Mouse (Mus musculus) limb, embryonic 10.5 days (tissue): ENCODE measurements around the gene Apol6. TPM values are rescaled to one million over a fixed set of nuclear protein-coding genes. Genes with fewer than 3 reads are reported as not detected.
"Not testable (repeated sequence)": the region's sequence is repeated elsewhere in the genome, so short reads cannot be mapped to it uniquely, and the experiment has no call there.

Experiments
- DNase-seq: peaks from one replicate; pipeline ENCODE4 v3.0.0-alpha.2; 2017; ENCODE audit warnings: low spot score
- H3K27ac ChIP-seq: fragments of 300-500 bp; sonication (generic); 2 replicates; pipeline ENCODE4 v1.5.1; 2016; ENCODE audit warnings: mild to moderate bottlenecking
- H3K27me3 ChIP-seq: fragments of 300-500 bp; sonication (generic); 2 replicates; pipeline ENCODE4 v1.6.1; 2016; ENCODE audit warnings: low read depth, mild to moderate bottlenecking; ENCODE audit not compliant: poor library complexity, severe bottlenecking
- H3K36me3 ChIP-seq: fragments of 300-500 bp; sonication (generic); 2 replicates; pipeline ENCODE4 v1.6.1; 2016; ENCODE audit warnings: mild to moderate bottlenecking, moderate library complexity
- H3K4me1 ChIP-seq: fragments of 300-500 bp; sonication (generic); 2 replicates; pipeline ENCODE4 v1.6.1; 2016
- H3K4me3 ChIP-seq: fragments of 300-500 bp; sonication (generic); 2 replicates; pipeline ENCODE4 v1.5.1; 2016; ENCODE audit warnings: mild to moderate bottlenecking, moderate library complexity
- H3K9me3 ChIP-seq: fragments of 300-500 bp; sonication (generic); replicated peaks from 2 replicates; pipeline ENCODE4 v1.6.1; 2016; ENCODE audit warnings: mild to moderate bottlenecking
- WGBS: fragments of 180-500 bp; shearing (Covaris S2); methylation state at CpG from one replicate; pipeline ENCODE4 v1.1.7; 2016; 5-methylcytosine and 5-hydroxymethylcytosine counted together
- polyA plus RNA-seq: library from polyadenylated mRNA; unstranded; fragments of >200 nt; fragmentation: Nextera tagmentation; extraction: Ambion mirVana; gene quantifications from 2 replicates; pipeline ENCODE4 v1.2.1, GENCODE M21; 2016

Apol6 gene
- polyA plus RNA-seq, 1 experiment from 2014 or later, result not detected

GRCm38 (mm10) chr15:77036989-77037277, 7.6 kb upstream of the Apol6 start:
- Histone ChIP-seq H3K27ac (peak overlapping the region; percentile 86), H3K36me3 (no peaks in the 10 kb centered on the region), H3K9me3 (no peaks in the 10 kb centered on the region), H3K27me3 (no peaks in the 10 kb centered on the region), H3K4me3 (no peak overlapping the region), H3K4me1 (peaks cover 51% of the 10 kb centered on the region)
- WGBS, result 51% methylated on average over 2 of the region's 2 CpGs
- no peak for DNase-seq

DNA sequence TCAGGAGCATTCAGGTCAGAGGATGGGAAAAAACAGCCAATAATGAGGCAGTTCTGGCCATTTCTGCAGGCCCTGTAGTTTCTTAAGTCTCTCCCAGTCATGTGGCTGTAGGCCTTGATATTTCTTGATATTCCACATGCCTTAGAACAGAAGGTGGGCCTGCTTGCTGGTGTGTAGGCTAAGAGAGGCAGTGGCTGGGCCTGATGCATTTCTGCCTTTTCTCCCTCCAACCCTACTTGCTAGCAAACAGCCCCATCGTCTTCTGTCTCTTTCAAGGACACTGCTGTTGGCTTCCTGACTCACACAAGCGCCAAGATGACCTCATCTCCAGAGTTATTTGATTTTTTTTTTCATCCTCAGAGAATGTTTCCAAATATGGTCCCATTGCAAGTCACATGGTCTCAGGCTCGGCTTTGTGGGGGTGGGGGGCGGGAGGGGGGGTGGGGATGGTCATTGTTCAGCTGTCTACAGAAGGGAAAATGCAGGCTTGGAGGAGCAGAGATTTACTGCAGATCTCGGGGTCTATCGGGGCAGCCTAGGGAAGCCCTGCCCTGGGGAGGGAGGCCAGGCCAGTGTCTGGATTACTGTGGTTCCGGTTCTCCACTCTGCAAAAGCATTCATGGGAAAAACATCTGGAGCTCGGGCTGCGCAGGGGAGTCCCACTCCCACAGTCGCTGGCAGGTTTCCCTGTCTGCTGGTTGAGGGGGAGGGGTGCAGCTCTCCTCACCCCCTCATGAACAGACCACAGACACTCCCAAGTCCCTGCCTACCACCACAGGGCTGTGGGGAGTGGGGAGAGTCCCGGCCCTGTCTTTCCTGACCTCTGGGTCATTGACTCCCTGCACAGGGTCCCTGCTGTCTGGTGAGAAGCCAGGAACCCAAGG, 7.0 kb upstream of the Apol6 start:
- H3K4me1 ChIP-seq, result peaks cover 51% of the 10 kb centered on the region

GRCm38 (mm10) chr15:77039211-77039700, 5.3 kb upstream of the Apol6 start:
- peak overlapping the region; percentile 86; the same call in 1 of the 2 replicates for H3K27ac ChIP-seq
- DNase-seq, result no peak
- peaks cover 60% of the 10 kb centered on the region for H3K4me1 ChIP-seq
- no peaks in the 10 kb centered on the region for H3K36me3 ChIP-seq
- H3K9me3 ChIP-seq, result no peaks in the 10 kb centered on the region
- no peak overlapping the region for H3K4me3 ChIP-seq
- 46% methylated on average over 8 of the region's 9 CpGs for WGBS
- no peaks in the 10 kb centered on the region for H3K27me3 ChIP-seq

More for the DNA sequence above, 7.0 kb upstream of the Apol6 start:
- Histone ChIP-seq H3K9me3 (no peaks in the 10 kb centered on the region), H3K36me3 (no peaks in the 10 kb centered on the region), H3K27me3 (no peaks in the 10 kb centered on the region), H3K27ac (peak overlapping the region; percentile 86), H3K4me3 (peak overlapping the region; percentile 9; the same call in 1 of the 2 replicates)
- peak; percentile 61 for DNase-seq
- WGBS, result 47% methylated on average over 11 of the region's 11 CpGs

DNA sequence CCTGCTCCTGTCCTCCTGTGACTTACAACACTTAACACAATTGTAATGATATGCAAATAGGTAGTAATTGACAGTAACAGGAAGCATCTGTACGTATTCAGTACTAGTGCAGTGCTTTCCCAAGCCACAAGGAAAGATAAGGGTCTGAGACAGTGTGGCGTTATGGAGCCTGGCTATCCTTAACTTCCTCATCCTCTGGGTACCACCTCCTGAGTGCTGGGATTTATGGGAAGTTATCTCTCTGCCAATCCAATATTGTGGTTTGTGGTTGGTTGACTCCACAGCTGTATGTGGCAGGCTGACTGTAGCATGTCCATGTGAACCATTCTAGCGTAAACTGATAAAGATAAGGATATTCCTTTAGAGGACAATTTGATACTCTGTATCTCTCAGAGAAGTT, 3.7 kb upstream of the Apol6 start:
- 84% methylated on average over 3 of the region's 3 CpGs for whole genome bisulfite sequencing
- no peak overlapping the region for H3K4me3 ChIP-seq
- no peaks in the 10 kb centered on the region for H3K9me3 ChIP-seq
- H3K4me1 ChIP-seq, result peaks cover 74% of the 10 kb centered on the region
- H3K27me3 ChIP-seq, result no peaks in the 10 kb centered on the region
- no peak overlapping the region for H3K27ac ChIP-seq
- H3K36me3 ChIP-seq, result no peaks in the 10 kb centered on the region
- no peak for DNase-seq

DNA sequence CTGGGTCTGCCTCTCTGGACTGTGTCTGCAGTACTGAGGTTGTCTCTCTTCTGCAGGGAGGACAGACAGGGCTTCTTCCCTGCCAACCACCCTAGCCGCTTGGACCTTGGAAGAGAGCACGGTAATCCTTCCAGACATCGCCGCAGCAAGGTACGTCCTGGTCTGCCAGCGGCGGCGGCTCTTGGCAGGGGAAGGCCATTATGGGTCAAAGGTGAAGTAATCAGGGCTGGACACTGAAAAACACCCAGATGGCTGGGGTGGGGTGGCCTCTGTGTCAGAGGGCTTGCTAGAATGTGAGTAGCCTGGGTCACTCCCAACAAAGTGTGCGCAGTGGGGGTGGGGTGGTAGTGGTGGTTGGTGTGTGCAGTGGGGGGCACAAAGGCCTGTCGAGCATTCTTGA, 1.1 kb downstream of the Apol6 start:
- 30% methylated on average over 10 of the region's 10 CpGs for WGBS
- Histone ChIP-seq H3K4me1 (peaks cover 32% of the 10 kb centered on the region), H3K4me3 (no peak overlapping the region), H3K36me3 (no peaks in the 10 kb centered on the region), H3K27ac (peak overlapping the region; percentile 9; the same call in 1 of the 2 replicates), H3K27me3 (0 out of 2 replicates have a peak, but pooled peaks cover 6% of the 10 kb centered on the region), H3K9me3 (no peaks in the 10 kb centered on the region)
- DNase-seq, result no peak

DNA sequence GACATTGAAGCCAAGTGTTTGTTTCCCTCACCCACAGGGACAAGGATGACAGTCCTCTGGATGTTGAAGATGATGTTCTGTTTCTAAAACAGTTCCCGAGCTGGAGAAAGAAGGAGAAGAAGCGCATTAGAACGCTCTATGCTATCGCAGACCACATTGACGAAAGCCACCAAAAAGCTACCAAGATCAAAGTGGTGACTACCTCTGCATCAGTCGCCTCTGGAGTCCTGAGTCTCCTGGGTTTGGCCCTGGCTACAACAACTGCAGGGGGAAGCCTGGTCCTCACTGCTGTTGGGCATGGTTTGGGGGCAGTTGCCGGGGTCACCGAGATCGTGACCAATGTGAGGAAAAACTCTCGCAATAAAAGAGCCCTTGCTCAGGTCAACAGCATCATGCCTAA, 6.0 kb downstream of the Apol6 start, which contains the start of gene Mb:
TSS of gene Mb (minus strand) at position 101 of the 400 bp plus-strand sequence.
- Histone ChIP-seq H3K4me1 (peaks cover 8% of the 10 kb centered on the region), H3K9me3 (no peaks in the 10 kb centered on the region), H3K36me3 (no peaks in the 10 kb centered on the region), H3K4me3 (no peak within 1 kb of the TSS), H3K27ac (no peak within 1 kb of the TSS), H3K27me3 (0 out of 2 replicates have a peak, but pooled peaks cover 6% of the 10 kb centered on the region)
- WGBS, result 90% methylated on average over 10 of the region's 10 CpGs
- DNase-seq, result no peak

- Histone ChIP-seq H3K27ac (no peak overlapping the region), H3K36me3 (no peaks in the 10 kb centered on the region), H3K4me1 (peaks cover 15% of the 10 kb centered on the region), H3K27me3 (0 out of 2 replicates have a peak, but pooled peaks cover 6% of the 10 kb centered on the region), H3K9me3 (no peaks in the 10 kb centered on the region), H3K4me3 (no peak overlapping the region)
- 41% methylated on average over 1 of the region's 1 CpGs for WGBS
- no peak for DNase-seq
Observed at GRCm38 (mm10) chr15:77052176-77052575, 7.6 kb downstream of the Apol6 start.

DNA sequence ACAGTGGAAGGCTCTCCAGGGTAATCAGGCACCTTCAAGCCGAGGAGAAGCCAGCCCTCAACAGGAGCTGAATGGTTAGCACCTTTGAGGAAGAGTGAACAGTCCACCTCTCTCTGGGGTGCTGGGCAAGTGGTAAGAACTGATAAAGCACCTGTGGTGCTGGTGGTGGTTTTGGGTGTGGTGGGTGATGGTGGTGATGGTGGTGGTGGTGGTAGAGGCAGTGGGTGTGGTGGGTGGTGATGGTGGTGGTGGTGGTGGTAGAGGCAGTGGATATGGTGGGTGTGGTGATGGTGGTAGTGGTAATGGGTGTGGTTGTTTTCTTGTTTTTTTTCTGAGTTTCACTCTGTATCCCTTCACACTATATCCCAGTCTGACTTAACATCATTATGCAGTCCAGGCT, 8.5 kb downstream of the Apol6 start:
- H3K36me3 ChIP-seq, result no peaks in the 10 kb centered on the region
- H3K9me3 ChIP-seq, result no peaks in the 10 kb centered on the region
- no peak overlapping the region for H3K4me3 ChIP-seq
- DNase-seq, result no peak
- peaks cover 15% of the 10 kb centered on the region for H3K4me1 ChIP-seq
- WGBS, result 75% methylated on average over 1 of the region's 1 CpGs
- 0 out of 2 replicates have a peak, but pooled peaks cover 6% of the 10 kb centered on the region for H3K27me3 ChIP-seq
- no peak overlapping the region for H3K27ac ChIP-seq

DNA sequence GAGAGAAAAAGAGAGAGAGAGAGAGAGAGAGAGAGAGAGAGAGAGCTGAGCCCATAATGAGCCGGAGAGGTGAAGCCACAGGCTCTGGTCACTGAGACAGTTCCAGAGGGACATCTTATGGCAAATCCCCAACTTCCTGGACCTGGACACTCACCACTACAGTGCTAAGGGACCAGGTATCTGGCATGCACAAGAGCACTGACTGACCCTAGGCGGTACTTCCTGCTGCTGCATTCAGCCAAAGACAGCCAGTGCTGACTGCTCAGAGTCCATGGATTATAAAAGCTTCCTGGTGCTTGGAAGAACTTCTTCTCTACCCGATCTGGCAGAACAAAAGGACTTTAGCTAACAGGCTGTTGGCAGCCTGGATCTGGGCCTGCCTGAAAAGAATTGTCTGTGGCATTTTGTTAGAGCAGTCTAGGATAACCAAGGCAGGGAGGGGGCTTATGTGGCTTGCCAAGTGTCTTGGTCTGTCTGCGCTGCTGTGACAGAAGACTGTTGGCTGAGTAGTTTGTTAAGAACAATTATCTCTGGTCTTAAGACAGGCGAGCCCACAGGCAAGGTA, 10.2 kb downstream of the Apol6 start:
- 78% methylated on average over 5 of the region's 5 CpGs for WGBS
- no peak overlapping the region for H3K27ac ChIP-seq
- DNase-seq, result no peak

DNA sequence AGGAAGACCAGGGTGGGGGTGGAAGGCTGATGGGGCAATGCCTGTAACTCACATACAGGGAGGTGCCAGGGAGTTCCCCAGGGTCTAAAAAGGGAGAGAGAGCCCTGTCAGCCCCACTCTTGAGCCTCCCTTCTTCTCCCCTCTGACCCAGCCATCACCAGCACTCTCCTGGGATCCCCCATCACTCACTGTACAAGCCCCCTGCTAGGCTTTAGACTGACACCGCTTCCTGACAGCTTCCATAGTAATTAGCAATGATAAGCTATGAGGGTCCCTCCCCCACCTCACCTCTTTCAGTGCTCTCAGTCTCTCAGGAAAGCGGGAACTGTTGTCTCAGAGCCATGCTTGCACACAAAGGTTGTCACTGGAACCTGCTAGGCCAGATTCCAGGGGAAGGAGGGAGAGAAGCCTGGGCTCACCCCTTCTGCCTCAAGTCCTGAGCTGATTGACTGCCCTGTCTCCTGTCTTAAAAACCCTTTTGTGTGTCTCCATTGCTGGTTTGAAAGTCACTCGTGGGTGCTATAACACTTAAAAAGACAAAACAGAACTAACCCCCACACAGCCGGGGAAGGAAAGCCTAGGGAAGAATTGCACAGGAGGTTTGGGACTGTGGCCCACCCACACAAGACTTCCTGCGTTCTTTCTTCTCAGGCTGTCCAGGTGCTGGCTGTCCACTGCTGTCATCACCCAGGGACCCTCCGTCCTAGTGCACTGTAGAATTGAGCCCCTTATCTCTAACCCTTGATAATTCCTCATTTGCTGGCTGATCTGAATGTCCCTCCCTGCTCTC, 11.7 kb downstream of the Apol6 start:
- no peak for DNase-seq
- Histone ChIP-seq H3K4me3 (no peak overlapping the region), H3K27me3 (no peaks in the 10 kb centered on the region), H3K27ac (peak overlapping the region; percentile 16; the same call in 1 of the 2 replicates), H3K9me3 (no peaks in the 10 kb centered on the region), H3K36me3 (no peaks in the 10 kb centered on the region), H3K4me1 (peaks cover 15% of the 10 kb centered on the region)
- 43% methylated on average over 6 of the region's 6 CpGs for WGBS

More for the DNA sequence above, 10.2 kb downstream of the Apol6 start:
- H3K9me3 ChIP-seq, result no peaks in the 10 kb centered on the region
- H3K4me1 ChIP-seq, result peaks cover 15% of the 10 kb centered on the region
- H3K36me3 ChIP-seq, result no peaks in the 10 kb centered on the region
- H3K27me3 ChIP-seq, result no peaks in the 10 kb centered on the region
- H3K4me3 ChIP-seq, result no peak overlapping the region

DNA sequence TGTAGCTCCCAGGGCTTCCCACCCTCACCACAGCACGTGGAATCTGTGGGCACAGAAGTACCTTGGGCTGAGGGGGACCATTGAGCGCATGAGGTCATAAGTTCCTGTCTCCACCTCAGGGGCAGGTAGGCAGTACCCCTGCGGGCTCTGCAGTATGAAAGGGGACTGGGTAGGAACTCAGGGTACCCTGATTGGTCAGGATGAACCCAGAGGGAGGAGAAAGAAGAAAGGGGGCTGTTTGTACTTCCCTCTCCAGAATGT, 12.2 kb downstream of the Apol6 start:
- no peak for DNase-seq
- WGBS, result 63% methylated on average over 3 of the region's 3 CpGs
- peak overlapping the region; percentile 12; the same call in 1 of the 2 replicates for H3K27ac ChIP-seq
- H3K9me3 ChIP-seq, result no peaks in the 10 kb centered on the region
- peaks cover 15% of the 10 kb centered on the region for H3K4me1 ChIP-seq
- H3K4me3 ChIP-seq, result no peak overlapping the region
- no peaks in the 10 kb centered on the region for H3K36me3 ChIP-seq
- no peaks in the 10 kb centered on the region for H3K27me3 ChIP-seq

- Histone ChIP-seq H3K27me3 (no peaks in the 10 kb centered on the region), H3K9me3 (no peaks in the 10 kb centered on the region), H3K4me1 (peaks cover 15% of the 10 kb centered on the region), H3K27ac (no peak overlapping the region), H3K4me3 (no peak overlapping the region), H3K36me3 (no peaks in the 10 kb centered on the region)
- DNase-seq, result no peak
Observed at GRCm38 (mm10) chr15:77058566-77058965, 14.0 kb downstream of the Apol6 start.

DNA sequence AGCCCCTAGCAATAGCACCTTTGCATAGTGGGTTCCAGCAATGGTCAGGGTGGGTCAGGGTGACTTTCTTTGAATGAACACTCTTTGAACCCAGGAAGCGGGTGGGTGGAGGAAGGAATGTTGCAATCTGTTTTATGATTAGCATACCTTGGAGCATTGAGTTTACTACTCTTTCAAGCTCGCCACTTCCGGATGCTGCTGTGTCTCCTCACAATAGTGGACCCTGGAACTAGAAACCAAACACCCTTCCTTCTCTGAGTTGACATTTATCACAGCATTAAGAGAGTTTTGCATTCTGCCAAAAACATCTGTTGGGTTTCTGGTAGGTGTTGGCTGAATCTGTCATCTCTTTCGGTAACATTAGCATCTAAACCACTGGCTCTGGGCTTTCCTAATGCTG, 14.9 kb downstream of the Apol6 start:
- H3K27ac ChIP-seq, result not testable (repeated sequence)
- 94% methylated on average over 4 of the region's 4 CpGs for WGBS

More for the DNA sequence above, 14.9 kb downstream of the Apol6 start:
- DNase-seq, H3K36me3 ChIP-seq, H3K4me3 ChIP-seq, H3K9me3 ChIP-seq, H3K27me3 ChIP-seq: not testable (repeated sequence)
- peaks cover 15% of the 10 kb centered on the region for H3K4me1 ChIP-seq
